Mouse (Mus musculus) bone marrow, adult 2 months (tissue): ENCODE data around the gene Mum1. TPM values are rescaled to one million over a fixed set of nuclear protein-coding genes. Genes with fewer than 3 reads are reported as not detected.

Experiments used
- H3K27ac ChIP-seq: fragments of 200-500 bp; 2 replicates; pipeline ENCODE4 v1.5.1; 2012; ENCODE audit warnings: low read depth, mild to moderate bottlenecking, control low read depth, inconsistent platforms, low read length; ENCODE audit not compliant: control insufficient read depth, poor library complexity, insufficient read depth
- H3K4me1 ChIP-seq: fragments of 200-500 bp; 2 replicates; pipeline ENCODE4 v1.6.1; 2011; ENCODE audit warnings: low read length; ENCODE audit not compliant: control insufficient read depth, insufficient read depth
- H3K4me3 ChIP-seq: fragments of 200-500 bp; replicated peaks from 2 replicates; pipeline ENCODE3; 2011; ENCODE audit warnings: mild to moderate bottlenecking, low read depth, low read length, control low read depth; ENCODE audit not compliant: control insufficient read depth
- CTCF ChIP-seq: fragments of 200-500 bp; IDR thresholded peaks from 2 replicates; pipeline ENCODE4 v1.5.1; 2011; ENCODE audit warnings: low read length, control low read depth; ENCODE audit not compliant: control insufficient read depth, insufficient read depth
- POLR2A ChIP-seq: fragments of 200-500 bp; IDR thresholded peaks from 2 replicates; pipeline ENCODE4 v1.6.1; 2011; ENCODE audit warnings: low read depth, mild to moderate bottlenecking, control low read depth, low read length, borderline replicate concordance; ENCODE audit not compliant: control insufficient read depth
- WGBS: fragments of 180-500 bp; shearing (Covaris S2); methylation state at CpG from one replicate; pipeline ENCODE4 v1.1.7; 2018; 5-methylcytosine and 5-hydroxymethylcytosine counted together
- polyA plus RNA-seq: library from polyadenylated mRNA; stranded (reverse); fragments of >200 nt; gene quantifications from 2 replicates; pipeline ENCODE4 v1.2.4, GENCODE M21; 2011; ENCODE audit warnings: low replicate concordance; ENCODE audit not compliant: missing spikeins, insufficient read depth, insufficient read length

The Mum1 gene
- polyA plus RNA-seq, 1 experiment = 77.5 TPM

DNA sequence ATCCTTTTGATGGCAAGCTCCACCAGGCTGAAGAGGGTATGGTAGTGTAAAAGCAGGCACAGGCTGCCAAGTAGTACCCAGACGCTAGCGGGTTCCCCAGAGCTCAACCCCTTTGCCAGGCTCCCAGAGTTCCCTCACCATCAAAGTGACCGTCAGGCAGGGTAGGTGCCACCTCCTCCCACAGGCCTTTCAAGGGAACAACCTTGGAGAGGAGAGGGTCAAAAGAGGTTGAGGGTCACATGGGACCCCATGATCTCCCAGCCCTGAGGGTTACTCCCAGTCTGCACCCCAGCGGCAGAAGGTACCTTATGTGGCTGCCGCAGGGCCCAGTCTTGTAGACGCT, 33.2 kb downstream of the Mum1 start:
- WGBS = 91% methylated on average over 6 of the region's 6 CpGs
- Histone ChIP-seq H3K27ac (no peak overlapping the region), H3K4me1 (no peaks in the 10 kb centered on the region; the same call in 1 of the 2 replicates), H3K4me3 (no peak overlapping the region)
- no peak for TF ChIP-seq POLR2A
- TF ChIP-seq CTCF = no peak

DNA sequence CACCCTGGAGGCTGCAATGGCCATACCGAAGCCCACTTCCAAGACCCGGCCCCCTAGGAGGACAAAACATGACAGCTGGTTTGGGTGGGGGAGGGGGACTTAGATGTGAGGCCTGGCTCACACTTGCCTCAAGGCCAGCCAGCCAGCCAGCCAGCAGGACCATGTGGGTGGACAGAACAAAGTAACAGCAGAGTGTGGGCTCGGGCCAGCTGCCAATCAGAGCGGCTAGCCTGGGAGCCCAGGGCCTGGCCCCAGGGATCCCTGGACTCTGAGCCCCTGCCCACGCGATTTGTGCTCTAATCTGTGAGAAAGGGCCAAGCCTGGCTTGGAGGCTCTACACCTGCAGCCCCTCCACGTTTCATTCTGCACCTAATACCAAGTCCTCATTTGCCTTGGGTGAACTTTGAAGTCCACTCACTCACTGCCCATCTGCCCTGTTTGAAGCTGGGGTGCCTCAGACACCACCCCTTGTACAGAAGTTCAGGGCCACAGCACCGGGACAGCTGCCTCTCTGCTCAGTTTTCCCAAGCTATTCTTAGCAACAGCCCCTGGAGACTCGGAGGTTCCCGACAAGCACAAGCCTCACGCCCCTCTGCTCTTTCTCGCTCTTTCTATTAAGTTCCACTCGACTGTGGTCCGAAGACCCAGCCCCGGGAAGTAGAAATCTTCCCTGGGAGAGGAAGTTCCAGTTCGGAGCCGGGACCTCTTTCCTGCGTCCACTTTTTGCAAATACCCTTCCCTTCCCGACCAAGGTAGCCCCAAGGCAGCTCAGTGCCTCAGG, 33.8 kb downstream of the Mum1 start:
- Histone ChIP-seq H3K4me3 (peak overlapping the region; percentile 55), H3K4me1 (no peaks in the 10 kb centered on the region; the same call in 1 of the 2 replicates), H3K27ac (no peak overlapping the region)
- 25% methylated on average over 19 of the region's 19 CpGs for WGBS
- TF ChIP-seq CTCF = no peak
- TF ChIP-seq POLR2A = no peak

DNA sequence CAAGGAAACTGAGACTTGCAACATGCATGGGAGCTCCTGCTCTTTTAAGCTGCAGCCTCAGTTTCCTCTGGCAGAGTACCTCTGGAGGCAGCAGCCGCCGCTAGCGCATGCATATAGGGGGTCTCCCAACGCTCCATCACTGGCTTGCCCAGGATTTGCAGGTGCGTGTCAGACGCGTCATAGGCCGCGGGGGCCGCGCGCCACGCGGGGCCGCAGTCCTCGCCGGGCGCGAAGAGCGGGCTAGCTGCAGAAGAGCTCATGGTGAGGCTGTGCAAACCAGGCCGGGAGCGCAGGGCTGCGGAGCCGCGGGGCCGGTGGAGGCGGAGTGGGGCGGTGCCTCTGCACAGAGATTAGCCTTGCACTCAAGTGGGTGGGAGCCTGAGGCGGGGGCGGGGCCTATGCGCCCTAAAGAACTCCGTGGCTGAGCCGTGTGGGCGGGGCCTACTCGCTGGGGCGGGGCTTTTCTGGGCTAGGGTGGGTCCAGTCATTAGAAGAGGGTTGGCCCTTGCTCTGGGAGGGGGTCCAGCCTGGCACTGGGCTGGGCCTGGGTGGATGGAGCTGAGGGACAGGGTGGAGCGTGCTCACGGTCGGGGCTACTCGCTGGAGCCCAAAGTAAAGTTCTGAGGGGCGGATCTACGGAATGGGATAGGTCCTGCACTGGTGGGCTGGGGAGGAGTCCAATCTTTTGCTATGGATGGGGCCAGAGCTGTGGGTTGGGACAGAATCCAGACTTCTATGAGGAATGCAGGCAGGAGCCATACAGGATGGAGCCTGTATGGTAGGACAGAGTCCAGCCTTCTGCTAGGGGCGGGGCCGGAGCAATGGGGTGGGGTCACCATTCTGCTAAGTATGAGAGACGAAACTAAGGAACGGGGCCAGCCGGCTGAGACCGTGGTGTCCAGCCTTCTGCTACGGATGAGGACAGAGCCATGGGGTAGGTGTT, 34.7 kb downstream of the Mum1 start, which contains the start of the genes Gamt and Dazap1:
TSS of gene Gamt (minus strand) at position 371 of the 943 bp plus-strand sequence.
TSS of gene Dazap1 (plus strand) at position 845 of the 943 bp plus-strand sequence.
- TF ChIP-seq CTCF (no peak), POLR2A (peak; percentile 54; the same call in 1 of the 2 replicates)
- WGBS = under 1% methylated on average over 49 of the region's 49 CpGs
- peak within 1 kb of the TSS; percentile 84 for H3K27ac ChIP-seq
- H3K4me1 ChIP-seq = no peaks in the 10 kb centered on the region; the same call in 1 of the 2 replicates
- peak within 1 kb of the TSS; percentile 72 for H3K4me3 ChIP-seq

DNA sequence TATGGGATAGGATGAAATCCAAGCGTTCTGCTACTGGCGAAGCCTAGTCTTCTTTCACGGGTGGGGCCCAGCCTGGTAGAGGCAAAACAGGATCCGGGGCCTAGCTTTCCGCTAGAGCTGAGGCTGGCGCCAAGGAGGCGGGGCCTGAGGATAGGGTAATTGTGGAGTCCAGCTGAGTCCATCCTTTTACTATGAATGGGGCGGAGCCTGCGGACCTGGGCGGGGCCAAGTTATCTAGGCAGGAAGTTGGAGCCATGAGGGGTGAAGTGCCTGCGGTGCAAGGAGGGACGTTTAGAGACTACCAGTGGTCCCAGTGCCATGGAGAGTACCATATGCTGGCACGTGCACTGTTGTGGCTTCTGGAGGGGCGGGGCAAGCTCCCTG, 35.3 kb downstream of the Mum1 start:
- WGBS = 0% methylated on average over 14 of the region's 14 CpGs
- Histone ChIP-seq H3K4me1 (no peaks in the 10 kb centered on the region; the same call in 1 of the 2 replicates), H3K4me3 (peak overlapping the region; percentile 72), H3K27ac (peak overlapping the region; percentile 84)
- no peak for TF ChIP-seq CTCF
- peak; percentile 48; the same call in 1 of the 2 replicates for TF ChIP-seq POLR2A

- no peaks in the 10 kb centered on the region; the same call in 1 of the 2 replicates for H3K4me1 ChIP-seq
- WGBS = 68% methylated on average over 12 of the region's 12 CpGs
- no peak overlapping the region for H3K27ac ChIP-seq
- no peak overlapping the region for H3K4me3 ChIP-seq
- TF ChIP-seq CTCF (no peak), POLR2A (no peak)
Measured at GRCm38 (mm10) chr10:80262169-80262568, 35.9 kb downstream of the Mum1 start.

DNA sequence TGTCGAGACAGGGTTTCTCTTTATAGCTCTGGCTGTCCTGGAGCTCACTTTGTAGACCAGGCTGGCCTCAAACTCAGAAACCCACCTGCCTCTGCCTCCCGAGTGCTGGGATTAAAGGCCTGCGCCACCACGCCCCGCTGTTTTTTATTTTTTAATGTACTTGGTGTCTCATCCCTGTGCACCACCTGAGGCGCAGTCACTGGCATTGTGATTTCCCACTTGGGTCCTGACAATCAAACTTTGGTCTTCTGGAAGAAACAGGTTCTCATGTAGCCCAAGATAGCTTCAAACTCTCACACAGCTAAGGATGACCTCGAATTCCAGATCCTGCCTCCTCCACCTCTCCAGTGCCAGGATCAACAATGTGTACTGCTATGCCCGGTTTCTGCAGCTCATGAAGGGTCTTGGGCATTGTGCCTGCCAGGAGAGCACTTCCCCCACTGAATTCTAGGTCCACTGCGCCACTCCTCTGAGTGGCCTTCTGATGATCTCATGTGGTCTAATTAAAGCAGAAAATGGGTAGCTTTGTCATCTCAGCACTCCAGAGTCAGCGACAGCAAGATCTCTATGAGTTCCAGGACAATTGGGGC, 36.6 kb downstream of the Mum1 start:
- Histone ChIP-seq H3K4me1 (no peaks in the 10 kb centered on the region; the same call in 1 of the 2 replicates), H3K27ac (no peak overlapping the region), H3K4me3 (no peak overlapping the region)
- WGBS = 87% methylated on average over 10 of the region's 10 CpGs
- no peak for TF ChIP-seq CTCF
- TF ChIP-seq POLR2A = no peak

GRCm38 (mm10) chr10:80264341-80265148, 38.3 kb downstream of the Mum1 start:
- TF ChIP-seq POLR2A (peak; percentile 76; the same call in 1 of the 2 replicates), CTCF (no peak)
- Histone ChIP-seq H3K27ac (peak overlapping the region; percentile 93), H3K4me3 (peak overlapping the region; percentile 81), H3K4me1 (no peaks in the 10 kb centered on the region; the same call in 1 of the 2 replicates)
- WGBS = under 1% methylated on average over 81 of the region's 81 CpGs

GRCm38 (mm10) chr10:80265149-80265486, 38.9 kb downstream of the Mum1 start:
- no peak for TF ChIP-seq POLR2A
- TF ChIP-seq CTCF = no peak
- peak overlapping the region; percentile 78 for H3K4me3 ChIP-seq
- WGBS = under 1% methylated on average over 18 of the region's 18 CpGs
- peaks cover 4% of the 10 kb centered on the region for H3K4me1 ChIP-seq
- peak overlapping the region; percentile 93 for H3K27ac ChIP-seq
